ENCODE assay signal across 8 mouse cellular contexts in the genomic region with DNA sequence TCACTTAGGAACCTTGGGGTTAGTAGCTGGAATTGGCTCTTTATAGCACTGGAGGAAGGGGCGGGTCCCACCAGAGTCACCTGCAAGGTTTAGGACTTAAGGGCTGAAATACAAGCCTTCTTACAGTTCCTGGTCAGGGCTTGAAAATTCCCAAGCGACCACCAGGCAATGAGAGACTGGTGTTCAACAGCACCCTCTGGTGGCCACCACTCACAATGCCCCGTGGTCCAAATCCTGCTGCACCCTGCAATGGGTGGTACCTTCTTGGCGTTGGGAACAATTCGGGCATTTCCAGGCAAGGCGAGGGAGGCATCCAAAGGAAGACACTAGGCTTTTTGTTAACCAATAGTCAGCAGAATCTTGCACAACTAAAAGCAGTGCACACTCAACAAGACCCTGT. TPM values are rescaled to one million over a fixed set of nuclear protein-coding genes. Genes with fewer than 3 reads are reported as not detected.
DNase-seq lines count a peak whose midpoint lies in the region; ATAC-seq and TF ChIP-seq lines count a peak whose summit lies in the region.

No protein-coding gene starts in this region.

- intact Hi-C loops in gastrocnemius, adult 2 months (cut with DNase I), result no loop called here
- intact Hi-C loops in gastrocnemius, postnatal 14 days (cut with DNase I; ENCODE audit: low total_unique reads), result loop anchor here (10.0 kb wide), 1 partner anchor 176 kb away; the partner anchor contains the start of gene Cux2

- H3K4me3 ChIP-seq in gastrocnemius, adult 2 months, result no peak overlapping the region

- ATAC-seq in common myeloid progenitor, adult 5-6 weeks (replicated peaks; ENCODE audit: low read depth, poor library complexity, severe bottlenecking), result 0 out of 2 replicates have a peak, but pooled peaks have one; percentile 60
- 0 out of 2 replicates have a peak, but pooled peaks have one; percentile 45 for ATAC-seq in megakaryocyte, adult 5-6 weeks (ENCODE audit: poor library complexity, severe bottlenecking)

- no peak overlapping the region for H3K27ac ChIP-seq in gastrocnemius, adult 2 months

- TF ChIP-seq CTCF in gastrocnemius, adult 2 months (IDR thresholded peaks at IDR 0.05), result peak; percentile 71

- peak; percentile 47 for DNase-seq in gastrocnemius, adult 2 months
- no peak for DNase-seq in gastrocnemius, postnatal 14 days
- peak; percentile 41 for DNase-seq in right cerebral cortex, postnatal 14 days
- no peak for DNase-seq in right cerebral cortex, postnatal 4 days
- DNase-seq in ovary, postnatal 36 days (ENCODE audit: low spot score), result no peak
- DNase-seq in frontal cortex, postnatal 10 days (ENCODE audit: low spot score in 2 of 2), result no peak

RNA-seq across cellular contexts. Expression of gene Pheta1, which starts 30.4 kb away (rescaled TPM):
- total RNA-seq in gastrocnemius, adult 2 months (2021), result 1 to 10 TPM; 4.7 to 6.4 TPM
- total RNA-seq in gastrocnemius, postnatal 14 days (2021), result 1 to 10 TPM; 5.5 to 6.2 TPM
- total RNA-seq in common myeloid progenitor, adult 5-6 weeks (2017), result 1.6 and 2.6 TPM in 2 replicates
- total RNA-seq in megakaryocyte, adult 5-6 weeks (2015), result 0.78 and 1.2 TPM in 2 replicates
- total RNA-seq in megakaryocyte, adult 5-6 weeks (2017), result 0.69 and 1.8 TPM in 2 replicates

RNA-seq across cellular contexts. Expression of gene Sh2b3, which starts 41.8 kb away (rescaled TPM):
- total RNA-seq in gastrocnemius, adult 2 months (2021), result 10 to 100 TPM; 11.9 to 15.4 TPM
- 10 to 100 TPM; 17.6 to 21.2 TPM for total RNA-seq in gastrocnemius, postnatal 14 days (2021)
- 16.0 and 18.2 TPM in 2 replicates for total RNA-seq in common myeloid progenitor, adult 5-6 weeks (2017)
- 82.9 and 83.8 TPM in 2 replicates for total RNA-seq in megakaryocyte, adult 5-6 weeks (2015)
- 46.3 and 55.6 TPM in 2 replicates for total RNA-seq in megakaryocyte, adult 5-6 weeks (2017)

Comparison
In these comparisons a context has a peak if more than half of its experiments do, and no peak if none do; other contexts are left out.
1. DNase-seq: peak in gastrocnemius, adult 2 months (single experiment) and right cerebral cortex, postnatal 14 days (single experiment); none in gastrocnemius, postnatal 14 days (single experiment), right cerebral cortex, postnatal 4 days (single experiment), ovary, postnatal 36 days (single experiment) and frontal cortex, postnatal 10 days (0 of 2).